Mouse (Mus musculus) midbrain, embryonic 10.5 days (tissue): Measurements from ENCODE around the gene Msh5. TPM values are rescaled to one million over a fixed set of nuclear protein-coding genes. Genes with fewer than 3 reads are reported as not detected.
"Not testable (repeated sequence)": the region's sequence is repeated elsewhere in the genome, so short reads cannot be mapped to it uniquely, and the experiment has no call there.

ENCODE experiments used
- DNase-seq: peaks from one replicate; pipeline ENCODE4 v3.0.0-alpha.2; 2017; ENCODE audit warnings: low spot score
- H3K27ac ChIP-seq: fragments of 300-500 bp; sonication (generic); replicated peaks from 2 replicates; pipeline ENCODE4 v1.5.1; 2016; ENCODE audit warnings: mild to moderate bottlenecking
- H3K27me3 ChIP-seq: fragments of 300-500 bp; sonication (generic); 2 replicates; pipeline ENCODE4 v1.6.1; 2016; ENCODE audit warnings: low read depth, mild to moderate bottlenecking; ENCODE audit not compliant: poor library complexity, severe bottlenecking
- H3K36me3 ChIP-seq: fragments of 300-500 bp; sonication (generic); 2 replicates; pipeline ENCODE4 v1.6.1; 2016; ENCODE audit warnings: mild to moderate bottlenecking, moderate library complexity
- H3K4me1 ChIP-seq: fragments of 300-500 bp; sonication (generic); 2 replicates; pipeline ENCODE4 v1.6.1; 2016
- H3K4me3 ChIP-seq: fragments of 300-500 bp; sonication (generic); 2 replicates; pipeline ENCODE4 v1.5.1; 2016; ENCODE audit warnings: mild to moderate bottlenecking, moderate library complexity
- H3K9me3 ChIP-seq: fragments of 300-500 bp; sonication (generic); replicated peaks from 2 replicates; pipeline ENCODE4 v1.6.1; 2016; ENCODE audit warnings: mild to moderate bottlenecking
- WGBS: fragments of 180-500 bp; shearing (Covaris S2); methylation state at CpG from one replicate; pipeline ENCODE4 v1.1.7; 2016; 5-methylcytosine and 5-hydroxymethylcytosine counted together
- polyA plus RNA-seq: library from polyadenylated mRNA; unstranded; fragments of >200 nt; fragmentation: Nextera tagmentation; extraction: Ambion mirVana; gene quantifications from 2 replicates; pipeline ENCODE4 v1.2.1, GENCODE M21; 2016

Gene Msh5
- polyA plus RNA-seq, 1 experiment from 2014 or later, result 5.4 TPM

GRCm38 (mm10) chr17:34999871-35000716 lies 46.5 kb downstream of the Msh5 start:
- H3K36me3 ChIP-seq, result peaks cover 60% of the 10 kb centered on the region

DNA sequence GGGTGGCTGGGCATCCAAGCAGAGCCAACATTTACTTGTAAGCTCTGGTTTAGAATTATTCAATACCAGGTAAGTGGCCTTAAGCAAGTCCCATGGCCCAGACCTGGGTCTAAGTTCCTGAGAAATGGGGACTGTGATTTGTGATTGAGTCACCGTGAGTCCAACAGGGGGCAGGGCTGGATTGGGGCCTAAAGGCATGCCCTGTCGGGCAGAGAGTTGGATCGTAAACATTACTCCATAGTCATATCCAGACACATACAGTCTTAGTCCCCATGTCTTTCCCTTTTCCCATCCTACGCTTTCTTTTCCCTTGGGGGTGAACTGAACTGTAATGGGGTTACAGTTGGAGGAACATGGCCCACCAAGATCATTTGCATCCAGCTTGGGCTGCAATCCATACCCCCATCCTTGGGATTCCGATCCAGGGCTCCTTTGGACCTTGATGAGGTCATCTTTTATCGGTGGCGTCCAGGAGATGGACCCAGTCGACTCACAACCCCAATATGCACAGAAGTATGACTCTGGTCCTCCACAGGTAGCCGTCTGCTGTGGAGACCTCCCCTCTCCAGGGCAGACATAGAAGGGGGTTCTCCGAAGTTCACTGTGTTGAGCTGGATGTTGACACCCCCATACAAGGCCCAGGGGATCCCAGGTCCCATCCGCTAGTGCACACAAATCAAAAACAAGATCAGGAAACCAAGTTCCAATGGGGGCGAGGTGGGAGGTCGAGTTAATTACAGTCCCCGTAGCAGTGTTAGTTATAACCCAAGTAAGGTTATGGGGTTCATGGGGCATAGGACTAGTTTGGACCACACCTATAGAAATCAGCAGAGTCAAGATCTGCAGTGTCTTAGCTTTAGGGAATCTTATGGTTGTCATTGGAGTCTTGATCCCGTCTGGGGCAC lies 47.8 kb downstream of the Msh5 start:
- Histone ChIP-seq H3K27ac (peak overlapping the region; percentile 98; the same call in 1 of the 2 replicates), H3K4me1 (peaks cover 66% of the 10 kb centered on the region), H3K9me3 (no peaks in the 10 kb centered on the region), H3K36me3 (peaks cover 52% of the 10 kb centered on the region), H3K27me3 (no peaks in the 10 kb centered on the region), H3K4me3 (peak overlapping the region; percentile 86)
- 96% methylated on average over 15 of the region's 15 CpGs for WGBS
- no peak for DNase-seq

More at GRCm38 (mm10) chr17:34999871-35000716, 46.5 kb downstream of the Msh5 start:
- Histone ChIP-seq H3K27ac (peak overlapping the region; percentile 98), H3K4me3 (peak overlapping the region; percentile 86), H3K4me1 (peaks cover 72% of the 10 kb centered on the region)
- peak; percentile 43 for DNase-seq
- WGBS, result 28% methylated on average over 30 of the region's 32 CpGs
- H3K27me3 ChIP-seq, H3K9me3 ChIP-seq: not testable (repeated sequence)

DNA sequence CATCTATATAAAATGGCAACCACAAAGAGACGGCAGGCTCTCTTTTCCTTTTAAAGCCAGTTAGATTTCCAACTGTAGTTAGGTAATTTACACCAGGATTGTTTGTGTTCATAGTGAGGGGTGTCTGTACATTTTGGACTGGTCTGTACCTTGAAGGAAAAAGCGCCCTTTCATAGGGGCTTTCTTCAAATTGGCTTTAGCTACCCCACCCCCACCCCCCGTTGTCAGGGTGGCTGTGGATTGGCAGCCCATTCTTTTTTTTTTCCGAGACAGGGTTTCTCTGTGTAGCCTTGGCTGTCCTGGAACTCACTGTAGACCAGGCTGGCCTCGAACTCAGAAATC lies 49.4 kb downstream of the Msh5 start:
- DNase-seq, result no peak
- H3K36me3 ChIP-seq, result peaks cover 56% of the 10 kb centered on the region
- H3K4me1 ChIP-seq, result peaks cover 52% of the 10 kb centered on the region
- no peaks in the 10 kb centered on the region for H3K27me3 ChIP-seq
- H3K27ac ChIP-seq, result no peak overlapping the region
- 85% methylated on average over 5 of the region's 5 CpGs for WGBS
- H3K9me3 ChIP-seq, result no peaks in the 10 kb centered on the region
- H3K4me3 ChIP-seq, result peak overlapping the region; percentile 20; the same call in 1 of the 2 replicates

DNA sequence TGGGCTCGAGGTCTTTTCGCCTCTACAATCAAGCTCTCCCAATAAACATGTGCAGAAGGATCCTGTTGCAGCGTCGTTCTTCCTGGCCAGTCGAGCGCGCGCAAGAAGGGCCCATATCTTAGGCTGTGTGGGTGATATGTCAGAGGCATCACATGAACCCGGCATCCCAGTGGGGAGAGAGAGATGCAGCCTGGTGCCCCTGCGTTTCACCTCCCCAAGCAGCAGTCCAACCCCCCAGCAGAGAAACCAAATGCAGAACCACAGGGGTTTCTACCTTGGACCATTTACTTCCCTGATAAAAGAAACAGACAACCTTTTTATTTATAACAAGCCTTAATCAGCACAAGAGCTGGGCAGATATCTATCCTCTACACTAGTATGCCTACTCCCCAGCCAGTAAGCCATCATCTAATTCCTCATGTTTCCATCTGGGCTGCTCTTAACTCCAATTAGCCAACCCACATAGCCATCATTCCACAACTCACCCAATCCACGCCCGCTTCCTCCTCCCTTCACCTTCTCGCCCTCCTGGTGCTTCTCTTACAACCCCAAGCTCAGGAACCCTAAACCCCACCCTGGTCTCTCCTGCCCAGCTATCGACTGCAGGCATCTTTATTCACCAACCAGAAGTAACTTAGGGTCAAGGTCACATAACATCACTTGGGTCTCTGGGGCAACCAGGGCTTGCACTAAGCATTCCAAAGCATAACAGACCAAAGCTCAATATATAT lies 50.0 kb downstream of the Msh5 start:
- peaks cover 46% of the 10 kb centered on the region for H3K4me1 ChIP-seq
- DNase-seq, result no peak
- H3K9me3 ChIP-seq, result no peaks in the 10 kb centered on the region
- peak overlapping the region; percentile 20; the same call in 1 of the 2 replicates for H3K4me3 ChIP-seq
- peaks cover 61% of the 10 kb centered on the region for H3K36me3 ChIP-seq
- WGBS, result 94% methylated on average over 13 of the region's 14 CpGs
- no peaks in the 10 kb centered on the region for H3K27me3 ChIP-seq
- no peak overlapping the region for H3K27ac ChIP-seq

DNA sequence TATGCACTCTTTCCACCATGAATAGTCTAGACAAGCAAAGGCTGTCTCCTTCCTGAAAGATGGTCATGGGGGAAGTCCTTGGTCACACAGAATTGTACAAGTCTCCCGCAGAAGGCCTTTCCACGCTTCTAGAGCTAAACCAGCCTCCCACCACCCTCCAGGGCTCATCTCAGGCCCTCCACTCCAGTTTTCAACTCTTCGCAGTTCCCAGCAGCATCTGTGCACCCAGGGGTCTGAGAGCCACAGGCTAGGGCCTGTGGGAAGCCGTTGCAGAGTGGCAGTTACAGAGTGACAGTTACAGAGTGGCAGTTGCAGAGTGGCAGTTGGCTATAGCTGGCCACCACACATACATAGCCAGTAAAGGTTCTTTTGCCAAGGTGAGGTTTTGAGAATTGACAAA lies 50.6 kb downstream of the Msh5 start:
- H3K4me3 ChIP-seq, H3K27me3 ChIP-seq, H3K27ac ChIP-seq, H3K9me3 ChIP-seq, DNase-seq: not testable (repeated sequence)
- WGBS, result 95% methylated on average over 4 of the region's 4 CpGs
- H3K4me1 ChIP-seq, result peaks cover 40% of the 10 kb centered on the region
- peaks cover 67% of the 10 kb centered on the region for H3K36me3 ChIP-seq

DNA sequence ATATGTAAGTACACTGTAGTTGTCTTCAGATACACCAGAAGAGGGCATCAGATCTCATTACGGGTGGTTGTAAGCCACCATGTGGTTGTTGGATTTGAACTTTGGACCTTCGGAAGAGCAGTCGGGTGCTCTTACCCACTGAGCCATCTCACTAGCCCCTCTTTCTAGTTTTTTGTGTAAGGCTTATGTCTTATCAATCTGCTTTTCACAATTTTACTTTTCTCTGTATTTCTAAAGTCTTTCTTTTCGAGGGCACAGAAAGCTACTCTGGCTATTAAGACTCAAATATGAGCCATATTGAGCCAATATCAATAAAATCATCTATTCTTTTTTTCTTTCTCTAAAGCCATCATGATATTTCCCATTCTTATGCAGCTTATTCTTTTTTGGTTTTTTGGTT lies 51.4 kb downstream of the Msh5 start:
- Histone ChIP-seq H3K4me1 (peaks cover 35% of the 10 kb centered on the region), H3K36me3 (peaks cover 75% of the 10 kb centered on the region)
- WGBS, result 95% methylated on average over 4 of the region's 4 CpGs
- DNase-seq, H3K9me3 ChIP-seq, H3K27me3 ChIP-seq, H3K4me3 ChIP-seq, H3K27ac ChIP-seq: not testable (repeated sequence)

DNA sequence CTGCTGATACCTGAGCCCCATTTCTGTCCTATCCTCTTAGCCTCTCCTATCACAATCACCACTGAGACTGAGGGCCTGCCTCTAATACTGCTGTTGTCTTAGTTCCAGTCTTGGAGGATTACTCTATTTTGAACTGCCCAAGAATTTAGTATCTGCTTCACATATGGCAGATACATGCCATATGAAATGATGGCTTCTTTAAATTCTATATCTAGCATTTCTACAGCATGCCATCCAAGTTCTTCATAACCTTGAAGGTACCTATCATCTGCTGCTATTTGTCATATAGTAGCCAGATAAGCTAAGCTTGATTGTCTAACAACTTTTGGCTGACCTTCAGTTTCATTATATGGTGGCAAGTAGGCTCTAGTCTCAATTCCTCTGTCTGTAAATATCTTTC lies 51.8 kb downstream of the Msh5 start:
- Histone ChIP-seq H3K4me1 (peaks cover 31% of the 10 kb centered on the region), H3K9me3 (no peaks in the 10 kb centered on the region), H3K27ac (no peak overlapping the region), H3K4me3 (no peak overlapping the region), H3K36me3 (peaks cover 77% of the 10 kb centered on the region), H3K27me3 (no peaks in the 10 kb centered on the region)
- no peak for DNase-seq

- H3K4me3 ChIP-seq, result no peak overlapping the region
- peaks cover 56% of the 10 kb centered on the region for H3K36me3 ChIP-seq
- H3K27ac ChIP-seq, result no peak overlapping the region
- no peak for DNase-seq
- no peaks in the 10 kb centered on the region for H3K27me3 ChIP-seq
- 73% methylated on average over 2 of the region's 2 CpGs for WGBS
- H3K9me3 ChIP-seq, result no peaks in the 10 kb centered on the region
- H3K4me1 ChIP-seq, result peaks cover 27% of the 10 kb centered on the region
Observed at GRCm38 (mm10) chr17:34984218-34984617, 62.3 kb downstream of the Msh5 start.

- Histone ChIP-seq H3K27me3 (no peaks in the 10 kb centered on the region), H3K27ac (peak overlapping the region; percentile 99), H3K36me3 (peaks cover 45% of the 10 kb centered on the region), H3K4me3 (peak overlapping the region; percentile 86), H3K9me3 (no peaks in the 10 kb centered on the region), H3K4me1 (peaks cover 27% of the 10 kb centered on the region)
- no peak for DNase-seq
- WGBS, result 0% methylated on average over 15 of the region's 15 CpGs
Observed at GRCm38 (mm10) chr17:34982328-34982727, 64.2 kb downstream of the Msh5 start.

GRCm38 (mm10) chr17:34981690-34982180 lies 64.8 kb downstream of the Msh5 start, which contains the start of gene Lsm2:
Gene Lsm2, plus strand, starts transcription at chr17:34981862.
- Histone ChIP-seq H3K9me3 (no peaks in the 10 kb centered on the region), H3K27ac (peak within 1 kb of the TSS; percentile 99), H3K36me3 (peaks cover 44% of the 10 kb centered on the region), H3K4me1 (peaks cover 27% of the 10 kb centered on the region), H3K4me3 (peak within 1 kb of the TSS; percentile 86), H3K27me3 (no peaks in the 10 kb centered on the region)
- DNase-seq, result peak; percentile 93
- WGBS, result under 1% methylated on average over 58 of the region's 58 CpGs

DNA sequence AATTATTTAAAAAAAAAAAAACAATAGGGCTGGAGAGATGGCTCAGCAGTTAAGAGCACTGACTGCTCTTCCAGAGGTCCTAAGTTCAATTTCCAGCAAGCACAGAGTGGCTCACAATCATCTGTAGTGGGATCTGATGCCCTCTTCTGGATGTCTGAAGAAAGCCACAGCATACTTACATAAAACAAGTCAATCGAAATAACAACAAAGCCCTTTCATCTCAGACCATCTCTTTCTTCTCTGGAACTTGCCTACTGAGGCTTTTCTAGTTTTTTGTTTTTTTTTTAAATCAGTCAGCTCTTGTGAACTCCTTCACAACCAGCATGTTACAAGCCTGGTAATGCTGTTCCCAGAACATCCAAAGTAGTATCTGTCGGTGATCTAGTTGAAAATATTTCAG lies 65.9 kb downstream of the Msh5 start:
- Histone ChIP-seq H3K27ac (peak overlapping the region; percentile 99), H3K4me3 (peak overlapping the region; percentile 86), H3K36me3 (peaks cover 33% of the 10 kb centered on the region), H3K9me3 (no peaks in the 10 kb centered on the region), H3K27me3 (no peaks in the 10 kb centered on the region), H3K4me1 (peaks cover 27% of the 10 kb centered on the region)
- DNase-seq, result no peak
- WGBS, result 25% methylated on average over 2 of the region's 2 CpGs

DNA sequence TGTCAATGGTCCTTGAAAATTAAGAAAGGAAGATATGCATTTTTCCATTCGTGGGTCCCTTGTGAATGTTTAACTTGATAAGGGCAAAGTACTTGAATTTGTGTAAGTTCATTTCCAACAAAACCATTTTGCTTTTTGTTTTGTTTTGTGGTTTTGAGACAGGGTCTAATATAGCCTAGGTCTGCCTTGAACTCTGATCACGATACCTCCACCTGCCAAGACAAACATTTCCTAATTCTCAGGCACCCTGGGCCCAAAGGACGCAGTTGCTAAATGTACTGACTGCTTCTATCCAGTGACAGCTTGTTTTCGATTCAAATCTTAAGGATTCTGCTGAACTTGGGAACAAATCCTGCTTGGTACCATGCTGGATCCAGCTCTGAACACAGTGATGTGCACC lies 66.9 kb downstream of the Msh5 start:
- no peaks in the 10 kb centered on the region for H3K9me3 ChIP-seq
- H3K27ac ChIP-seq, result no peak overlapping the region
- H3K36me3 ChIP-seq, result peaks cover 23% of the 10 kb centered on the region
- H3K4me3 ChIP-seq, result no peak overlapping the region
- WGBS, result 91% methylated on average over 4 of the region's 4 CpGs
- H3K4me1 ChIP-seq, result peaks cover 27% of the 10 kb centered on the region
- no peak for DNase-seq
- no peaks in the 10 kb centered on the region for H3K27me3 ChIP-seq
